Mouse (Mus musculus) urinary bladder, postnatal 4 days (tissue): ENCODE measurements around the gene Tmem53.

Experiments used
- DNase-seq, 2 experiments: peaks; one replicate each; pipeline ENCODE4 v3.0.0; 2021 to 2022; ENCODE audit warnings: low spot score in 2 of 2

Tmem53 gene

GRCm38 (mm10) chr4:117314849-117315500, 63.2 kb downstream of the Tmem53 start:
- DNase-seq, result no peak

GRCm38 (mm10) chr4:117316800-117317199, 65.0 kb downstream of the Tmem53 start:
- no peak for DNase-seq

- no peak for DNase-seq
These were observed 66.0 kb downstream of the Tmem53 start for GRCm38 (mm10) chr4:117317701-117318190.
